Mouse (Mus musculus): ENCODE data around the gene Wnt1.

Wnt1 gene

GRCm38 (mm10) chr15:98778191-98778770 is 11.4 kb upstream of the Wnt1 start:
- no peak for DNase-seq (ENCODE audit: low spot score)

GRCm38 (mm10) chr15:98778806-98779205 is 10.9 kb upstream of the Wnt1 start:
- no peak for DNase-seq (ENCODE audit: low spot score)

- DNase-seq (ENCODE audit: low spot score), result no peak
Measured at GRCm38 (mm10) chr15:98780075-98780474, 9.6 kb upstream of the Wnt1 start.

GRCm38 (mm10) chr15:98780573-98780972 is 9.1 kb upstream of the Wnt1 start:
- DNase-seq (ENCODE audit: low spot score), result no peak

- DNase-seq (ENCODE audit: low spot score), result no peak
Measured at GRCm38 (mm10) chr15:98781166-98781565, 8.5 kb upstream of the Wnt1 start.

GRCm38 (mm10) chr15:98785744-98786143 is 3.9 kb upstream of the Wnt1 start:
- no peak for DNase-seq (ENCODE audit: low spot score)

GRCm38 (mm10) chr15:98787930-98788329 is 1.7 kb upstream of the Wnt1 start:
- DNase-seq (ENCODE audit: low spot score), result no peak

GRCm38 (mm10) chr15:98788972-98789660 is 541 bp upstream of the Wnt1 start:
- no peak for DNase-seq (ENCODE audit: low spot score)

- no peak for DNase-seq (ENCODE audit: low spot score)
Measured at GRCm38 (mm10) chr15:98790761-98791160, 1.1 kb downstream of the Wnt1 start.

GRCm38 (mm10) chr15:98791221-98791620 is 1.6 kb downstream of the Wnt1 start:
- no peak for DNase-seq (ENCODE audit: low spot score)

GRCm38 (mm10) chr15:98791771-98792170 is 2.1 kb downstream of the Wnt1 start:
- no peak for DNase-seq (ENCODE audit: low spot score)

GRCm38 (mm10) chr15:98792233-98793020 is 2.8 kb downstream of the Wnt1 start:
- DNase-seq (ENCODE audit: low spot score), result no peak

GRCm38 (mm10) chr15:98793141-98793698 is 3.6 kb downstream of the Wnt1 start:
- DNase-seq (ENCODE audit: low spot score), result no peak

GRCm38 (mm10) chr15:98796803-98797595 is 7.3 kb downstream of the Wnt1 start:
- DNase-seq (ENCODE audit: low spot score), result no peak

GRCm38 (mm10) chr15:98797835-98798492 is 8.3 kb downstream of the Wnt1 start:
- no peak for DNase-seq (ENCODE audit: low spot score)

GRCm38 (mm10) chr15:98798903-98799302 is 9.2 kb downstream of the Wnt1 start:
- DNase-seq (ENCODE audit: low spot score), result no peak

GRCm38 (mm10) chr15:98799396-98799795 is 9.7 kb downstream of the Wnt1 start:
- DNase-seq (ENCODE audit: low spot score), result peak; percentile 52

GRCm38 (mm10) chr15:98802926-98803325 is 13.3 kb downstream of the Wnt1 start:
- DNase-seq (ENCODE audit: low spot score), result no peak

GRCm38 (mm10) chr15:98804054-98804453 is 14.4 kb downstream of the Wnt1 start:
- peak; percentile 57 for DNase-seq (ENCODE audit: low spot score)

GRCm38 (mm10) chr15:98805324-98806040 is 15.8 kb downstream of the Wnt1 start:
- no peak for DNase-seq (ENCODE audit: low spot score)
